Mouse (Mus musculus): ENCODE results near the gene Chst2. TPM values are rescaled to one million over a fixed set of nuclear protein-coding genes. Genes with fewer than 3 reads are reported as not detected.
A peak's percentile ranks its signal among the peaks of the same experiment; 100 is the strongest.

The Chst2 gene
- polyA plus RNA-seq, 1 experiment, result 21.5 TPM

DNA sequence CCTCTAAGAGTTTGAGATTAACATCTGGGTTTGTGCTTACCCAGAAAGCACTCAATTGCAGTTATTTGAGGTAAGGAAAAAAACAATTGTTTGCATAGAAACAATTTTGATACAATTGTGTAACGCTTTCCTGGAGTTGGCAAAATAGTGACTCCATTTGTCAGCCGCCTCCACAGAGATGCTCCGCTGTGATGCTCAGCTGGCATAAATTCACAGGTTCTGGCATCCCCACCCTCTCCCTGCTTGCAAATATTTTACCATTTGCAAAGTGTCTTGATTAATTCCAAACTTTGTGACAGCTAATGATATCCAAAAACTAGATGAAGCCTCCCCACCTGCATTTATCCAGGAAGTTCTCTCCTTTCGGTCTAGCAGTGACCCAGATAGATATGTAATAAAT is 5.5 kb upstream of the Chst2 start:
- H3K4me3 ChIP-seq (ENCODE audit: insufficient read depth, low read length), result no peak overlapping the region
- H3K4me1 ChIP-seq (ENCODE audit: control insufficient read depth, insufficient read depth, low read length), result no peaks in the 10 kb centered on the region
- no peak overlapping the region for H3K27ac ChIP-seq (ENCODE audit: insufficient read depth, low read length)
- TF ChIP-seq CTCF (IDR thresholded peaks at IDR 0.05; ENCODE audit: borderline replicate concordance, insufficient read depth, low read length) (no peak), POLR2A (IDR thresholded peaks at IDR 0.05; ENCODE audit: low read depth, low read length) (no peak)

DNA sequence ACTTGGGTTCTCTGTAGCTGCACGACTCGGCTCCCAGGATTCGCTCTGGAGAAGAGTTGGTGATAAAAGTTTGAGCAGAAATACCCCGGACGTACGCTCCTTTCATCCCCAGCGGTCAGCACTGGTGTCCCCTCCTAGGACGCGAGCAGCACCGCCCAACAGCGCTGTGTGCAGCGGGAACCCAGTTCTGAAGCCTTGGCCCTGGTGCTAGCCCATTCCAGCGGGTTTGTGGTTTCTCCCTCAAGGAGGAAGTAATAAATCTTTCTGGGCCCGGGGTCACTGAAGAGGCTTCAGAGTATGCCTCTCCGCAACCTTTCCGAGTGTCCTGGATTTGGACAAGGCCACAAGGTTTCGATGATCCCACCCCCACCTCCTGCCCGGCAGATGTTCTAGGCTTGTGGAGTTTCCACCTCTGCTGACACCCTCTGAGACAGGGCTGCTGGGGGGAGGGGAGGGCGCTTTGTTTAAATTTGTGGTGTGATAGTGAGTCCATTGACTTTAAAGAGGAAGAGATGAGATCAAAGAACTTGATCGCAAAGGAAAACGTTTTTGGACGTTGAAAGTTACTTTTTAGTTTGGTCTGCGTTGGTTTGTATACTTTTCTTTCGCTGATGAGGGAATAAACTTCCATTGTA is 1.2 kb upstream of the Chst2 start:
- TF ChIP-seq POLR2A (IDR thresholded peaks at IDR 0.05; ENCODE audit: low read depth, low read length), result no peak; the same call in 1 of the 2 replicates
- TF ChIP-seq CTCF (IDR thresholded peaks at IDR 0.05; ENCODE audit: borderline replicate concordance, insufficient read depth, low read length), result no peak
- Histone ChIP-seq H3K4me1 (ENCODE audit: control insufficient read depth, insufficient read depth, low read length) (0 out of 2 replicates have a peak, but pooled peaks cover 3% of the 10 kb centered on the region), H3K27ac (ENCODE audit: insufficient read depth, low read length) (peak overlapping the region; percentile 73), H3K4me3 (ENCODE audit: insufficient read depth, low read length) (peak overlapping the region; percentile 72)

DNA sequence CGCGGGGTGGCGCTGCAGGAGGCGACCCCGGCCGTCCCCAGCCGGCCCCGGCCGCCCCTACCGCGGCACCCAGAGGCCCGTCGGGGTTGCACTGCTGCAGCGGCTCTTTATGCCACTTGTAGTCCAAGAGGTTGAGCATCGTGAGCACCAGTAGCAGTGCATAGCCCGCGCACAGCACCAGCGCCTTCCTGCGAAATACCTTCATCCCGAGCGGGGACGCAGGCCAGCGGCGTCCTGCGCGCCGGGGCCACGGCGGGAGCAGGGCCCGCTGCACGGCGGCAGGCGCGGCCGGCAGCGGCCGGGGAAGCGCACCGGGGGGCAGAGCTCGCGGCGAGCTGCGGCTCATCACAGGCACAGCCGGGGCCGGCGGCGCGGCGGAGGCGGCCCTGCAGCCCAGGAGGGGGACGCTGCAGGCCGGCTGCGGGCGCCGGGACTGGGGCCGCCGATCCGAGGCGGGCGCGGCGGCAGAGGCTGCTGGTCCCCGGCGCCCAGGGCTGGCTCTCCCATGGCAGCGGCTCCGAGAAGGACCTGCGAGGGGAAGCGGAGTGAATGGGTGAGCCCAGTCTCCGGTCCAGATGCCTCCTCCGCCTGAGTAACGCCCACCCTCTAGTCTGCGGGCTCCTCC is 464 bp downstream of the Chst2 start:
- peak overlapping the region; percentile 57 for H3K27ac ChIP-seq (ENCODE audit: insufficient read depth, low read length)
- no peak for TF ChIP-seq POLR2A (IDR thresholded peaks at IDR 0.05; ENCODE audit: low read depth, low read length)
- TF ChIP-seq CTCF (IDR thresholded peaks at IDR 0.05; ENCODE audit: borderline replicate concordance, insufficient read depth, low read length), result no peak
- H3K4me3 ChIP-seq (ENCODE audit: insufficient read depth, low read length), result peak overlapping the region; percentile 72
- 0 out of 2 replicates have a peak, but pooled peaks cover 3% of the 10 kb centered on the region for H3K4me1 ChIP-seq (ENCODE audit: control insufficient read depth, insufficient read depth, low read length)

DNA sequence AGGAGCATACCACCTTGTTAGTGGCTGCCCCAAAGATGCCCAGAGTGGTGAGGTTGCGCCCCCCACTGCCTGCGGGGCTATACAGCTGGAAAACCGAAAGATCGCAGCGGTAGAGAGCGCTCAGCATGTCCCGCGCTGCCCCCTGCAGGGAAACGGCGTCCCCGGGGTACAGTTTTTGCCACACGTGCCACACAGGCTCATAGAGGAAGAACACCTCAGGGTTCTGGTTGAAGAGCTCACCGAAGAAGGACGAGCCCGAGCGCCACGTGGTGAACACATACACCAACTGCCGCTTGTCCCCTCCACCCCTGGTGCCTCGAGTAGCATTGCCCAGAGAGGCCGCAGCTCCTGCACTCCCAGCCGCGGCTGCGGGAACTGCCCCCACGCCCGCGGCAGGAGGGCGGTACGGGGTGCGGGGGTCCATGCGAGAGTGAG is 994 bp downstream of the Chst2 start:
- Histone ChIP-seq H3K4me1 (ENCODE audit: control insufficient read depth, insufficient read depth, low read length) (0 out of 2 replicates have a peak, but pooled peaks cover 3% of the 10 kb centered on the region), H3K27ac (ENCODE audit: insufficient read depth, low read length) (no peak overlapping the region), H3K4me3 (ENCODE audit: insufficient read depth, low read length) (peak overlapping the region; percentile 40)
- 0 out of 2 replicates have a peak, but pooled peaks have one; percentile 6 for TF ChIP-seq POLR2A (IDR thresholded peaks at IDR 0.05; ENCODE audit: low read depth, low read length)
- peak; percentile 73 for TF ChIP-seq CTCF (IDR thresholded peaks at IDR 0.05; ENCODE audit: borderline replicate concordance, insufficient read depth, low read length)

DNA sequence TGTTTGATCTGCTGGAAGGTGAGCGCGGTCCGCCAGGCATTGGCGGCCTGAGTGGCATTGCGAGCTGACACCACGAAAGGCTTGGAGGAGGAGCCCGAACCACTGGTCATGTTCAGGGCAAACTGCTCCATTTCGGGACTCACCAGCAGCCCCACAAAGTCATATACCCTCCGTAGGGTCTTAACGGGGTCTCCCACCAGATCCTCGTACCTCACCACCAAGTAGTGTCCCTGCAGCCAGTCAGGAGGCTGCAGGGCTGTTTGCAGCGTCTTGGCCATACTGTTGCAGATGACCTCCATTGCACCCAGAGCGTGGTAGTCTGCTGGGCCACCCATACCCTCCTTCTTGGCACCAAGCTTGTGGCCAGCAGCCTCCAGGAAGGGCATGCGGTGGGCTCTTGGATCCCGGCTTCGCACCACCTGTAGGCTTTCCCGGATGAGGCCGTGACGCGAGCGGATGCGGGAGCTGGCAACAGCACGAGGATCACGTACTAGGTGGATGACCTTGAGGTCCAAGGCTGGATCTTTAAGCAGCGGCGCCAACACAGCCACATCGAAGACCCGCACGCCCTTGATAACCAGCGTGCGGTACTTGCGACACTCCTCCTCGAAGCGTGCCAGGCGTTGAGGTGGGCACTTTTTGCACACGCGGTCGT is 1.6 kb downstream of the Chst2 start:
- 0 out of 2 replicates have a peak, but pooled peaks cover 3% of the 10 kb centered on the region for H3K4me1 ChIP-seq (ENCODE audit: control insufficient read depth, insufficient read depth, low read length)
- TF ChIP-seq CTCF (IDR thresholded peaks at IDR 0.05; ENCODE audit: borderline replicate concordance, insufficient read depth, low read length), result no peak
- no peak for TF ChIP-seq POLR2A (IDR thresholded peaks at IDR 0.05; ENCODE audit: low read depth, low read length)
- H3K4me3 ChIP-seq (ENCODE audit: insufficient read depth, low read length), result peak overlapping the region; percentile 40; the same call in 1 of the 2 replicates
- H3K27ac ChIP-seq (ENCODE audit: insufficient read depth, low read length), result no peak overlapping the region

DNA sequence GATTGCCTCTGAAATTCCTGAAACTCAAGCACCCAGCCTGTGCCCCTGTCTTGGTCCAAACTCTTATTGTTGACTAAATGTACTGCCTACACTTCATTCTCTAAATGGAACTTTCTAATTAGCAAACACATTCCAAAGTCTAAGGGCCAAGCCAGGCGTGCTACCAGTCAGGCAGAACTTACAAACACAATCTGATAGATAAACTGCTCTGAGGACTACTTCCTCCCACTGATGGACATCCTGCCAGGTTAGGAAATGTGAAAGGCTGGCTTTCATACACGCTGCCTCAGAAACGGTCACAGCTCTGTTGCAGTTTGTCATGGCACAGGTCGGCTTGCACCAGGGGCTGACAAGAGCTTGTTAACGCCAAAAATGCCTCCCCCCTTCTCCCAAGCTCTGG is 4.8 kb downstream of the Chst2 start:
- no peak for TF ChIP-seq POLR2A (IDR thresholded peaks at IDR 0.05; ENCODE audit: low read depth, low read length)
- no peak for TF ChIP-seq CTCF (IDR thresholded peaks at IDR 0.05; ENCODE audit: borderline replicate concordance, insufficient read depth, low read length)

DNA sequence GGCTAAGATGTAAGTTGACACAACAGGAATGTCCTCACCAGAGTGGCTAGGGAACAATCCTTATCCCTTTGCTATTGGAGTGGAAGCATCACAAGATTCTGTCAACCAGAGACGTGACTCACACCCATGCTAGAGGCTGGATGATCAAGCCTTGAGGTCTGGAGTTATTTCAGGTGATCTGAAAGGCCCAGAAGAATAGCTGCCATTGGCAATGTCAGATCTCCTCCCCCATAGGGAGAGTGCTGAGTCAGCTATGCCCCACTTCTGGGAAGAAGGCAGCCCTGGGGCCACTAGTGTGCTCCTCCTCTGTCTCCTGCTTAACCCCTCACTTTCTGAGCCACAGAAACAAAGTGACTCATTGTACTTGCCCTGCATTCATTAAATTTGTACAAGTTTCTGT is 14.5 kb downstream of the Chst2 start:
- Histone ChIP-seq H3K4me3 (ENCODE audit: insufficient read depth, low read length) (no peak overlapping the region), H3K4me1 (ENCODE audit: control insufficient read depth, insufficient read depth, low read length) (no peaks in the 10 kb centered on the region), H3K27ac (ENCODE audit: insufficient read depth, low read length) (no peak overlapping the region)
- TF ChIP-seq POLR2A (IDR thresholded peaks at IDR 0.05; ENCODE audit: low read depth, low read length) (no peak), CTCF (IDR thresholded peaks at IDR 0.05; ENCODE audit: borderline replicate concordance, insufficient read depth, low read length) (no peak)

More for the DNA sequence above, 4.8 kb downstream of the Chst2 start:
- H3K27ac ChIP-seq (ENCODE audit: insufficient read depth, low read length), result no peak overlapping the region
- H3K4me1 ChIP-seq (ENCODE audit: control insufficient read depth, insufficient read depth, low read length), result 0 out of 2 replicates have a peak, but pooled peaks cover 3% of the 10 kb centered on the region
- no peak overlapping the region for H3K4me3 ChIP-seq (ENCODE audit: insufficient read depth, low read length)

DNA sequence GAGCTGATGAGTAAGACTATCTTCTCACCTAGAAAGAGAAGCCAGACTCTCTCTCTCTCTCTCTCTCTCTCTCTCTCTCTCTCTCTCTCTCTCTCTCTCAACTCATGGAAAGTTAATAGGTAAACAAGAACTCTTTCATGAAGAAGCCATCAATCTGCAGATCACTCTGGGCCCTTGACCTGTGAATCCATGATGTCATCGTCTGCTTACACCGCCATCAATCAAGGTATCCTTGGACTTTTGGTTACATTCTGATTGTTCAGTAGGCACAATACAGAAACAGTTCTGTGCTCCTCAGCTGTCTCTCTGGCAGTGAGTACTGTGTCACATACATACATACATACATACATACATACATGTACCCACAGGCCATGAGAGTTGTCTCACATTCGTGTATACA is 16.6 kb downstream of the Chst2 start:
- Histone ChIP-seq H3K4me1 (ENCODE audit: control insufficient read depth, insufficient read depth, low read length) (no peaks in the 10 kb centered on the region), H3K4me3 (ENCODE audit: insufficient read depth, low read length) (no peak overlapping the region), H3K27ac (ENCODE audit: insufficient read depth, low read length) (no peak overlapping the region)
- TF ChIP-seq CTCF (IDR thresholded peaks at IDR 0.05; ENCODE audit: borderline replicate concordance, insufficient read depth, low read length) (no peak), POLR2A (IDR thresholded peaks at IDR 0.05; ENCODE audit: low read depth, low read length) (no peak)

DNA sequence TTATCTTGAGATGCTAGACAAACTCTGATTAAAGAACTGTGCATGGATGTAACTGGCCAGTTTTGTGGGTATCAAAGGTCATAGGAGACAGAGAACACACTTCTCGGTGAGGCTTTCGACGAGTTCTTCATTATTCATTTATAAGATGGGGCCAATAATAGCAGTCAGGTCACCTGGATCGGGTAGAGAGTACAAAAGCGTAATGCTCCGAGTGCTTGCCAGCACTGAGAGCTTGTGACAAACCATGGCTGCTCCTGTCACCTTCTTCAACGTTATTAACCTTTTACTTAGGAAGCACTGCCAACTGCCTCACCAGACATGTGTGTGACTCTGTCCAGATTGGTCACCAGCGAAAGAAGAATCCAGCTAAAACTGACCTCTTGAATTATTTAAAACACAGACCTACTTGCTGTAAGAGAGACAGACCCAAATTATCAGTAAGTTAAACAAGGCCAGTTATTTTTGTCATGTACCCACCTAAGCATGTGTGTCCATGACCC is 18.6 kb downstream of the Chst2 start:
- Histone ChIP-seq H3K27ac (ENCODE audit: insufficient read depth, low read length) (no peak overlapping the region), H3K4me1 (ENCODE audit: control insufficient read depth, insufficient read depth, low read length) (no peaks in the 10 kb centered on the region), H3K4me3 (ENCODE audit: insufficient read depth, low read length) (no peak overlapping the region)
- TF ChIP-seq CTCF (IDR thresholded peaks at IDR 0.05; ENCODE audit: borderline replicate concordance, insufficient read depth, low read length) (no peak), POLR2A (IDR thresholded peaks at IDR 0.05; ENCODE audit: low read depth, low read length) (no peak)

Measured in embryonic fibroblast, embryonic 13.5 days (primary cell).